Mouse (Mus musculus) left cerebral cortex, adult 18-20 months (tissue): ENCODE measurements around the gene Fdx1l. TPM values are rescaled to one million over a fixed set of nuclear protein-coding genes. Genes with fewer than 3 reads are reported as not detected.
A peak's percentile ranks its signal among the peaks of the same experiment; 100 is the strongest.

Experiments
- DNase-seq, 2 experiments: peaks; one replicate each; pipeline ENCODE4 v3.0.0; 2021 to 2022; ENCODE audit warnings: low spot score in 2 of 2, mixed read lengths in 1 of 2
- microRNA-seq, 2 experiments: library from miRNA; unstranded; fragments of <30 nt; microRNA quantifications; one replicate each; pipeline ENCODE4 v1.2.0; 2021
- total RNA-seq, 2 experiments: library from RNA; stranded (reverse); gene quantifications; 2 replicates each; pipeline ENCODE4 v1.2.3; 2021

The Fdx1l gene
- total RNA-seq, 2 experiments from 2014 or later: 61.3 to 65.4 TPM

DNA sequence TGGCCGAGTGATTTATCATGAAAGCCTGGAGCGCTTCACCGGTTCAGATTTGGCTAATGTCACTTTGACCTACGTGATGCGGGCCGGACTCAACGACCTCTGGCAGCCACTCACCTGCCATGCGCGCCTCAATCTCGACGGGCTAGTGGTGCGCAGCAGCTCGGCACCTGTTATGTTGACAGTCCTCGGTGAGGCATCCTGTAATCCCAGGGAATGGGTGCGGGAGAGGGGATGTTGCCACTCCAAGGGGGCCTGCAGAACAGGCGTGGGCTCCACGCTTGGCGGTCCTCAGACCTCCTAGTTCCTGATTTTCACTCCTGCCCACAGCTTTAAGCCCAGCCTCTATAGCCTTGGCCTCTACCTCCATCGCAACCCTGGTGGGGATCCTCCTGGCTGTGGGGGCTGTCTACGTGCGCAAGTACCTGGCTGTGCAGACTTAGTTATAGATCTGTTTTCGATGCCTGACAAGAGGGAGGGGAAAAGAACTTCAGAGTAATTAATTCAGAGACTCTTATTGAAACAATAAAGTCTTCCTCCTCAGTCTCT lies 43.3 kb downstream of the Fdx1l start:
- DNase-seq: no peak

DNA sequence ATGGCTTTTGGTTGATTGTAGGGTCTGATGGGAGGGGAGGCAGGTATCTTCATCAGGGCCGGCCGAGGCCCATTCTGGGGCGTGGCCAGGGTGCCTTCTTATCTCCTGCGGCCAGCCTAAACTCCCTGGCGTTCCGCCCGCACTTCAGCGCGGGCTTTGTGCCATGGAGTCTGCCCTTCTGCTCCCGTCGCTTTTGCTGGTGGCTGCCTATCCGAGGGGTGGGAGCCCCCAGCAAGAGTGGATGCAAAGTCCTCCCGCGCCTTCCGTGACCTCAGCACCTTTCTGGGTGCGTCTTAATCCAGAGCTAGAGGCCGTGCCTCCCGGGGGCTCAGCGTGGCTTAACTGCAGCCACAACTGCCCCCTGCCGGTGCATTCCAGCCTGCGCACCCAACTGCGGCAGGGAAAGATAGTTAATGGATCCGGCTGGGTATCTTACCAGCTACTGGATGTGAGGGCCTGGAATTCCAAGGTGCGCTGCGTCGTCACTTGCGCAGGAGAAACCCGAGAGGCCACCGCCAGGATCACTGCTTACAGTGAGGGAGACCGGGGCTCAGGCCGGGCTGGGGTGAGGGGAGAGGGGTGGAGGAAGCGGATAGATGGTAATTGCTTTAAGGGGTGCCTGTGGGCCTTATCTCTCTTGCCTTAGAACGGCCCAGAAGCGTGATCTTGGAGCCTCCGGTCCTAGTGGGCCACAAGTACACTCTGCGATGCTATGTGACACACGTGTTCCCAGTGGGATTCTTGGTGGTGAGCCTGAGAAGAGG lies 43.9 kb downstream of the Fdx1l start, which contains the start of gene Icam4:
Icam4 (plus strand) TSS at position 83 of the 764 bp plus-strand sequence.
- peak; percentile 76 to 81 for DNase-seq

DNA sequence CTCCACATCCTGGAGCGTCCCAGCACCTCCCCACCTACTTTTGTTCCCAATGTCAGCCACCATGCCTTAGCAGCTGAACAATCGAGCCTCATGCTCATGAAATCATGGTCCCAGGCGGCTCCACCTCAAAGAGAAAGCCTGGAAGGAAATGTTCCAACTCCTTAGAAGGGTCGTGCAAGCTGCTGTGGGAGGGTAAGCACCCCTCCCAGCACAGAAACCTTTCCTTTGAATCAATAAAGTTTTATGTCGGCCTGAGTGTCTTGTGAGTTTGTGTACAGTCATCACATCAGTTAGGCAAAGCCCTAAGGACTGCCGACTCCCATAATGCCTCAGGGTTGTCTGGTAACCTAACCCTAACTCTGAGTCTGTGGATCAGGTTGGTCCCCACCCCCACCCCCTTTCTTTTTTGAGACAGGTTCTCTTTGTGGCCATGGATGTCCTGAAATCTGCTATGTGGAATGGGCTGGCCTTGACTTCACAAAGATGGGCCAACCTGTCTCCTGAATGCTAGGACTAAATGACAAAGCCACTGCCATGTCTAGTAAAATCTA lies 44.8 kb downstream of the Fdx1l start:
- no peak for DNase-seq

DNA sequence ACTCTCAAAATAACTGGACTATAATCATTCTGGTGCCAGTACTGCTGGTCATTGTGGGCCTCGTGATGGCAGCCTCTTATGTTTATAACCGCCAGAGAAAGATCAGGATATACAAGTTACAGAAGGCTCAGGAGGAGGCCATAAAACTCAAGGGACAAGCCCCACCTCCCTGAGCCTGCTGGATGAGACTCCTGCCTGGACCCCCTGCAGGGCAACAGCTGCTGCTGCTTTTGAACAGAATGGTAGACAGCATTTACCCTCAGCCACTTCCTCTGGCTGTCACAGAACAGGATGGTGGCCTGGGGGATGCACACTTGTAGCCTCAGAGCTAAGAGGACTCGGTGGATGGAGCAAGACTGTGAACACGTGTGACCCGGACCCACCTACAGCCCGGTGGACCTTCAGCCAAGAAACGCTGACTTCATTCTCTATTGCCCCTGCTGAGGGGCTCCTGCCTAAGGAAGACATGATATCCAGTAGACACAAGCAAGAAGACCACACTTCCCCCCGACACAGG lies 45.6 kb downstream of the Fdx1l start:
- no peak for DNase-seq

DNA sequence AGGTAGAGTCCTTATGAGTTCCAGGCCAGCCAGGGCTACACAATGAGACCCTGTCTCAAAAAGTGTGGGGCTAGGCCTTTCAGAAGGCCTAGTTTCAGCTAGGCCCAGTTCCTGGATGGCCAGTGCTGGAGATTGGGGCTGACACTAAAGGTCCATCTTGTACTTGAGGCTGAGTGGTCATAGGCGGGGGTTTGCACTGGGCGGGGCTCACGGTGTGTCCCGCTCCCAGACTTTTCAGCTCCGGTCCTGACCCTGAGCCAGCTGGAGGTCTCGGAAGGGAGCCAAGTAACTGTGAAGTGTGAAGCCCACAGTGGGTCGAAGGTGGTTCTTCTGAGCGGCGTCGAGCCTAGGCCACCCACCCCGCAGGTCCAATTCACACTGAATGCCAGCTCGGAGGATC lies 46.6 kb downstream of the Fdx1l start:
- DNase-seq: no peak

DNA sequence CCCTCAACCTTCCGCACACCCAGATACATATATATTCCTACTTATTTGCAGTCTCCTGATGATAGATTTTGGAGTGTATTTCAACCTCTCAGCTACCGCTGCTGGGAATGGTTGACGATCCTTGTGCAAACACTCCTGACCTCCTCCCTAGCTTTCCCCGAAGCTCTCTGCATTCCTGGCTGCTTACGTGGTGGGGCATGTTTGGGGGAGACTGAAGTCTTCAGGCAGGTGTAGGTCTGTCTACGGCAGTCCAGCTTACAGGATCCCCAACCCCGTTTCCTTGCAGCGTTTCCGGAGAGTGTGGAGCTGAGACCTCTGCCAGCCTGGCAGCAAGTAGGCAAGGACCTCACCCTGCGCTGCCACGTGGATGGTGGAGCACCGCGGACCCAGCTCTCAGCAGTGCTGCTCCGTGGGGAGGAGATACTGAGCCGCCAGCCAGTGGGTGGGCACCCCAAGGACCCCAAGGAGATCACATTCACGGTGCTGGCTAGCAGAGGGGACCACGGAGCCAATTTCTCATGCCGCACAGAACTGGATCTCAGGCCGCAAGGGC lies 48.1 kb downstream of the Fdx1l start:
- no peak for DNase-seq

DNA sequence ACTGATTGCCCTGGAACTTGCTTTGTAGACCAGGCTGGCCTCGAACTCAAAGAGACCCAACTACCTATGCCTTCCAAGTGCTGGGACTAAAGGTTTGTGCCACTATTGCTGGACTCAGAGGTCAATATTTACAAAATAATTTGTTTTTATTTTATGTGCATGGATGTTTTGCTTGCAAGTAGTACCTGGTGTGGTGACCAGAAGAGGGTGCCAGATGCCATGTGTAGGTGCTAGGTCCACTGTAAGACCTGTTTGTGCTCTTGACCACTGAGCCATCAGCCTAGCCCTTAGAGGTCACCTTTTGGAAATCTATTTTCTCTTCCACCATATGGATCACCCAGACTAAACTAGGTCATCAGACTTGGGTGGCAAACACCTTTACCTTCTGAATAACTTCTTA lies 50.7 kb downstream of the Fdx1l start:
- DNase-seq: no peak

DNA sequence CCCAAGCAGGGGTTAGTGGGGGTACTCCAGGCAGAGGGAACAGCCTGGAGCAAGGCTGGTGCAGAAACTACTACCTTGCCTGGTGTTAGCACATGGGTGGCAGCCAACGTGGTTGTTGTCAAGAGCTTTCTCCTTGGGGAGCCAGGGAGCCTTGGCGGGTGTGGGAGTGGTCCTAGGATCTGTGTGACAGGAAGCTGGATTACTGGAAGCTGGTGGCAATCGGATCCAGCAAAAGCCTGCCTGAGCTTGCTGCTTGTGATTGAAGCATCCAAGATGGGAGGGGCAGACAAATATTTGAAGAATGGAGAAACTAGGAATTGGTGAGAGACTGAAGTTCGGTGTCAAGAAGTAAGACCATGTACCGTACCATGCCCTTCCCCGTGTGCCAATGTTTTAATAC lies 51.1 kb downstream of the Fdx1l start:
- DNase-seq: no peak

DNA sequence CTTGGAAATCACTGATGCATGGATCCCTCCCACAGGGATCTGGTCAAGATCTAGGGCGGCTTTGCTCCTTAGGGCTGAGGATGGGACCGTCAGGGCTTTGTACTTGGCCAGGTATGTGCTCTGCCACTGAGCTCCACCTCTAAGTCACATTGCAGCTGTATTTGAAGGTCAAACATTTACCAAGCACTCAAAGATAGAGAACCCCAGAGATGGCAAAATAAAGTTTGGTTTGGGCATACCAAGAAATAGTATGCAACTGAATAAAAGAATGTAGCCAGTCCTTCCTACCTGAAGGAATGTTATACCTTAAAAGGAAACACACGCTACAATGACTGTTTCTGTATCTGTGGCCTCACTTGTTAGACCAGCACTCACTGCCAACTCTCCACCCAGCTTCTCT lies 52.1 kb downstream of the Fdx1l start:
- DNase-seq: no peak

DNA sequence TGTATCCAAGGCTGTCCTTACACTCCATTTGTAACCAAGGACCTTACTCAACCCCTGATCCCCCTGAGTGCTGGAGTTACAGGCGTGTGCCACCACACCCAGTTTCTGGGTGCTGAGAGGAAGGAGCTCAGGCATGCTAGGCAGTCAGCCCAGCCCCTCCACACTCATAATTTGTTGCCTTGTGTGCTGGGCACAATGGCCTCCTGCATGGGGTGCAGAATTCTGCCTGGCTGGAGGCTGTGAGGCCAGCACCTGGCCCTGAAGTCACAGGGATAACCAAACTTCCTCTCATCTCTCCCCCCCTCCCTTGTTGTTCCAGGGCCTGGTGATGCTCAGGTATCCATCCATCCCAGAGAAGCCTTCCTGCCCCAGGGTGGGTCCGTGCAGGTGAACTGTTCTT lies 54.8 kb downstream of the Fdx1l start:
- no peak for DNase-seq

Small RNA genes lying within 50 kb of the gene (microRNA-seq; reads per million reads assigned to microRNA genes)
- gene Mir1900 (0 reads per million in 2 experiments), gene Mir7082 (0.25 to 0.42 reads per million in 2 experiments)

Other genes starting within 250 kb of the Fdx1l start
- 10 to 100 TPM; 68.5 to 85.5 TPM for gene A230050P20Rik, start 205.0 kb downstream of the Fdx1l start, total RNA-seq
- gene Angptl6, start 193.9 kb downstream of the Fdx1l start, total RNA-seq: 10 to 100 TPM in 1 of 2 experiments, 1 to 10 TPM in 1; 9.7 to 11.7 TPM
- 10 to 100 TPM; 20.7 to 23.3 TPM for gene Ppan, start 185.4 kb downstream of the Fdx1l start, total RNA-seq
- 100 to 1,000 TPM; 133 to 134 TPM for gene Eif3g, start 175.0 kb downstream of the Fdx1l start, total RNA-seq
- 10 to 100 TPM; 40.2 to 41.0 TPM for gene Dnmt1, start 113.7 kb downstream of the Fdx1l start, total RNA-seq
- 1 to 10 TPM; 2.9 to 3.4 TPM for gene S1pr2, start 96.8 kb downstream of the Fdx1l start, total RNA-seq
- gene Mrpl4, start 70.9 kb downstream of the Fdx1l start, total RNA-seq: 10 to 100 TPM; 57.3 to 62.1 TPM
- gene Icam1, start 57.6 kb downstream of the Fdx1l start, total RNA-seq: 1 to 10 TPM; 2.3 to 2.9 TPM
- gene Icam4, start 44.2 kb downstream of the Fdx1l start, total RNA-seq: 1 to 10 TPM in 1 of 2 experiments, under 1 TPM in 1; 0.98 to 1.7 TPM
- 100 to 1,000 TPM; 203 to 239 TPM for gene Icam5, start 41.5 kb downstream of the Fdx1l start, total RNA-seq
- gene Zglp1, start 6.5 kb downstream of the Fdx1l start, total RNA-seq: not detected
- 1 to 10 TPM; 2.2 to 2.9 TPM for gene Gm49373, start 518 bp downstream of the Fdx1l start, total RNA-seq
- 1 to 10 TPM; 1.6 to 1.8 TPM for gene Gm38431, start 18.4 kb upstream of the Fdx1l start, total RNA-seq
- gene Raver1, start 18.4 kb upstream of the Fdx1l start, total RNA-seq: 10 to 100 TPM; 25.3 to 28.0 TPM
- 10 to 100 TPM; 12.6 to 12.7 TPM for gene Tyk2, start 57.6 kb upstream of the Fdx1l start, total RNA-seq
- gene Cdc37, start 76.4 kb upstream of the Fdx1l start, total RNA-seq: 100 to 1,000 TPM; 153 to 154 TPM
- gene Pde4a, start 92.1 kb upstream of the Fdx1l start, total RNA-seq: 10 to 100 TPM; 84.8 to 98.3 TPM
- 10 to 100 TPM; 53.4 to 58.0 TPM for gene Keap1, start 165.7 kb upstream of the Fdx1l start, total RNA-seq
- gene S1pr5, start 174.8 kb upstream of the Fdx1l start, total RNA-seq: 10 to 100 TPM in 1 of 2 experiments, 1 to 10 TPM in 1; 9.7 to 10.7 TPM
- 10 to 100 TPM; 46.4 to 49.9 TPM for gene Atg4d, start 191.7 kb upstream of the Fdx1l start, total RNA-seq
- gene Kri1, start 214.4 kb upstream of the Fdx1l start, total RNA-seq: 10 to 100 TPM; 36.8 to 38.5 TPM
- gene Cdkn2d, start 217.8 kb upstream of the Fdx1l start, total RNA-seq: 10 to 100 TPM; 52.9 to 61.6 TPM
- gene Ap1m2, start 238.7 kb upstream of the Fdx1l start, total RNA-seq: 1 to 10 TPM; 1.6 TPM
- gene Slc44a2, start 247.1 kb upstream of the Fdx1l start, total RNA-seq: 10 to 100 TPM; 40.3 to 50.5 TPM